Mouse (Mus musculus): ENCODE data around the gene Krtap9-5. TPM values are rescaled to one million over a fixed set of nuclear protein-coding genes. Genes with fewer than 3 reads are reported as not detected.

The Krtap9-5 gene
- polyA plus RNA-seq, 1 experiment from 2014 or later, result not detected

DNA sequence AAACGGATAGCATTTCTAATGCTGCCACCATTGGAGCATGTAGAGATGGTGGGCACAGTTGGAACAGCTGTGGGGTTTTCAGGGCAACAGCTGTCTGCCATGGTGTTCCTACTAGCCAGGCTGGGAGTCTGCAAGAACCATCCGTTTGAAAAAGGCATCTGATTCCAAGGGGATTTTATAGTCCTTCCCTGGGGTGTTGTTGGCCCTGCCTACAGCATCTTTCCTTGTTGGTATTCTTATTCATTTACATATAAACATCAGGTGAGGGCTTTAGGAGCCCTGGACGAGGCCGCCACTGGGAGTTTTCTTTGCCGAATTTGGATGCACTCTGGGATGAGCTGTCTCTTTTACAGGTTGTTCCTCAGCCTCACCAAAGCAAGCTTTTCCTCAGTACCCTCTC lies 30.7 kb downstream of the Krtap9-5 start, which contains the start of gene Krtap29-1:
TSS of gene Krtap29-1 (minus strand) at position 101 of the 400 bp plus-strand sequence.
- ATAC-seq (ENCODE audit: insufficient read depth) (no peak), DNase-seq (no peak)
- no peak within 1 kb of the TSS for H3K27ac ChIP-seq (ENCODE audit: low read depth)
- H3K27me3 ChIP-seq (ENCODE audit: insufficient read depth, low read length), result no peaks in the 10 kb centered on the region
- H3K36me3 ChIP-seq (ENCODE audit: insufficient read depth), result no peaks in the 10 kb centered on the region
- H3K4me1 ChIP-seq (ENCODE audit: insufficient read depth), result no peaks in the 10 kb centered on the region
- H3K4me3 ChIP-seq (ENCODE audit: low read depth, low read length), result no peak within 1 kb of the TSS
- TF ChIP-seq CTCF (IDR thresholded peaks at IDR 0.05; ENCODE audit: low read depth), result no peak
- H3K9me3 ChIP-seq (ENCODE audit: low read depth, low read length), result no peaks in the 10 kb centered on the region
- WGBS, result 76% methylated on average over 5 of the region's 5 CpGs
- no peak within 1 kb of the TSS for H3K4me2 ChIP-seq
- no peak within 1 kb of the TSS for H3K9ac ChIP-seq

DNA sequence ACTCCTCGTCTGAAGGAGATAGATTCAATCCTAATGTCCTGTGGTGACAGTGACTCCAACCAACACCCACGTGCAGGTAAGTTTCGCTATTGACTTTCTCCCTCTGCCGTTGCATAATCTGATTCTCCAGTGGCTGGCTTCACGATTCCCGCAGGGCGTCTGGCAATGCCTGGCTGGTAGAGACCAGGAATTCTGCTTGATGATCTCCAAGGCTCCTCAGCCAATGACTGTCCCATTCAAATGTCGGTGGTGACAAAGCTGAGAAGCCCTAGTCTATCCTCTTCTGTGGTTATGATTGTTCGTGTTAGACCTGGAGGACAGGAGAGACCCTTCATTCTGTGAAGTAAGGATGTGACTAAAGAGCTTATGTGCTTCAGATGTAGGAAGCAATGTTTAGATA lies 34.5 kb downstream of the Krtap9-5 start:
- no peak for TF ChIP-seq CTCF (IDR thresholded peaks at IDR 0.05; ENCODE audit: low read depth)
- no peak overlapping the region for H3K4me2 ChIP-seq
- no peaks in the 10 kb centered on the region for H3K36me3 ChIP-seq (ENCODE audit: insufficient read depth)
- H3K4me1 ChIP-seq (ENCODE audit: insufficient read depth), result no peaks in the 10 kb centered on the region
- WGBS, result 78% methylated on average over 9 of the region's 9 CpGs
- H3K9me3 ChIP-seq (ENCODE audit: low read depth, low read length), result no peaks in the 10 kb centered on the region
- no peak for ATAC-seq (ENCODE audit: insufficient read depth)
- H3K27me3 ChIP-seq (ENCODE audit: insufficient read depth, low read length), result no peaks in the 10 kb centered on the region
- no peak overlapping the region for H3K9ac ChIP-seq
- no peak for DNase-seq
- H3K27ac ChIP-seq (ENCODE audit: low read depth), result no peak overlapping the region
- no peak overlapping the region for H3K4me3 ChIP-seq (ENCODE audit: low read depth, low read length)

DNA sequence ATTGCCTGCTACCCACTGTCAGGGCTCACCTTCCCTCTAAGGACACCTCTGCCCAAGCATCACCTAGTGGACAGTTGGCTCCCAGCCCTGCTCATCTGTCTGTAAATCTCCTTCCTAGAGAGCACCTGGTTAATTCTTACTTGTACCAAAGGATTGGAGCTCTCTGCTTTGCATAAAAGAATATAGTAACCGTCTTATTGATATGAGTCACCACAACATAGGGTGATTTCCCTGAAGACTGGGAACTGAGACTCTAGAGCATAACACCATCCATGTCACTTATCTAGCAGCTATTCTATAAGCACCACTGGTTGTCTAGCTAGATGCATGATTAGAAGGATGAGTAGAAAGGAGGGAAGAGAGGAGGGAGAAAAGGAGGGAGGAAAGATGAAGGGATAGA lies 35.2 kb downstream of the Krtap9-5 start:
- Histone ChIP-seq H3K4me2 (no peak overlapping the region), H3K4me3 (ENCODE audit: low read depth, low read length) (no peak overlapping the region), H3K9me3 (ENCODE audit: low read depth, low read length) (no peaks in the 10 kb centered on the region), H3K4me1 (ENCODE audit: insufficient read depth) (no peaks in the 10 kb centered on the region), H3K36me3 (ENCODE audit: insufficient read depth) (no peaks in the 10 kb centered on the region), H3K9ac (no peak overlapping the region), H3K27ac (ENCODE audit: low read depth) (no peak overlapping the region), H3K27me3 (ENCODE audit: insufficient read depth, low read length) (no peaks in the 10 kb centered on the region)
- DNase-seq (no peak), ATAC-seq (ENCODE audit: insufficient read depth) (no peak)
- no peak for TF ChIP-seq CTCF (IDR thresholded peaks at IDR 0.05; ENCODE audit: low read depth)
- WGBS, result 89% methylated on average over 1 of the region's 1 CpGs

DNA sequence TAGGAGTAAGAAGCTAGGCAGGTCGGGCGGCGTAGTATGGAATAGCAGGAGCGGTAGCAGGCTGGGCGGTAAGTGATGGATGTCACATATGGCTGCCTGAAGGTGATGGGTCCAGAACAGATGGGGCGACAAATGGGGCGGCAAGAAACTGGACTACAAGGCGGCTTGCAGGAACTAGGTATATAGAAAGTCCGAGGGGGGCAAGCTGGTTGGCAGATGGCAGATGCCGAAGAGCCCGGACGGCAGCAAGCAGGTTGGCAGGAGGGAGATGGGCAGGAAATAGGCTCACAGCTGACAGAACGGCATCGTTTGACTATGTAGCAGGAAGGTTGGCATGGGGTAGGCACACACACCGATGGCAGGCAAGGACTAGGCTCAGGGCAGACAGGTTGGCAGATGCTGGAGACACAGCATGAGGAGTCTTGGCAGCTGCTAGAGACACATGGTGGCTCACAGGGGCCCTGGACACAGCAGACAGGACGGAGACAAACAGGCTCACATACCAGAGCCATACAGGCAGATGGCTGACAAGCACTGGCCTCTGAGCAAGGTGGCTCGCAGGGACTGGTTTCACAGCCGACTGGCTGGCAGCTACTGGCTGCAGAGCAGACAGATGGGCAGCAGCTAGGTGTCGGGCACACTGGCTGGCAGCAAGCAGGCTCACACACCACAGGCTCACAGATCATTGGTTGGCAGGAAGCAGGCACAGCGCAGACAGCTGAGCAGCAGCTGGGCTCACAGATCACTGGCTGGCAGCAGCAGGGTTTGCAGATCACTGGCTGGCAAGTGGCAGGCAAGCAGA lies 37.2 kb downstream of the Krtap9-5 start:
- H3K36me3 ChIP-seq (ENCODE audit: insufficient read depth), result no peaks in the 10 kb centered on the region
- H3K27me3 ChIP-seq (ENCODE audit: insufficient read depth, low read length), result no peaks in the 10 kb centered on the region
- no peaks in the 10 kb centered on the region for H3K4me1 ChIP-seq (ENCODE audit: insufficient read depth)
- 66% methylated on average over 20 of the region's 20 CpGs for WGBS
- DNase-seq (no peak), ATAC-seq (ENCODE audit: insufficient read depth) (no peak)
- no peak for TF ChIP-seq CTCF (IDR thresholded peaks at IDR 0.05; ENCODE audit: low read depth)
- H3K9me3 ChIP-seq (ENCODE audit: low read depth, low read length), result no peaks in the 10 kb centered on the region
- no peak overlapping the region for H3K4me2 ChIP-seq
- no peak overlapping the region for H3K4me3 ChIP-seq (ENCODE audit: low read depth, low read length)
- no peak overlapping the region for H3K9ac ChIP-seq
- no peak overlapping the region for H3K27ac ChIP-seq (ENCODE audit: low read depth)

DNA sequence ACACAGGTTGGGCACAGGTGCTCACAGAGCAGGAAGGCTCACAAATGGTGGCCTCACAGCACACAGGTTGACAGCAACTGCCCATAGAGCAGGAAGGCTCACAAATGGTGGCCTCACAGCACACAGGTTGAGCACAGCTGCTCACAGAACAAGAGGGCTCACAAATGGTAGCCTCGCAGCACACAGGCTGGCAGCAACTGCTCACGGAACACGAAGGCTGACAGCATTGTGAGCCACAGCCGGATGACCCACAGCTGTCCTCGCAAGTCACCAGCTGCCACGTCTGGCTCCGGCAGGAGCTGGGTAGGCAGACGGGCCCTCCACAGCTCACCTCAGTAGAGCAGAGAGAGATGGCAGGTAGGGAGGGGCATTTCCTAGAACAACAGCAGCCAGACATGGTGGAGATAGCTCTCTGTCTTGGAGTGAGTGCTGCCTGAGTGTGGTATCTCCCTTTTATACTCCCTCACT lies 37.9 kb downstream of the Krtap9-5 start, which contains the start of gene Krtap16-1:
TSS of gene Krtap16-1 (minus strand) at position 418 of the 468 bp plus-strand sequence.
- Histone ChIP-seq H3K27me3 (ENCODE audit: insufficient read depth, low read length) (no peaks in the 10 kb centered on the region), H3K9me3 (ENCODE audit: low read depth, low read length) (no peaks in the 10 kb centered on the region), H3K4me1 (ENCODE audit: insufficient read depth) (no peaks in the 10 kb centered on the region), H3K4me3 (ENCODE audit: low read depth, low read length) (no peak within 1 kb of the TSS), H3K9ac (no peak within 1 kb of the TSS), H3K36me3 (ENCODE audit: insufficient read depth) (no peaks in the 10 kb centered on the region), H3K4me2 (no peak within 1 kb of the TSS), H3K27ac (ENCODE audit: low read depth) (no peak within 1 kb of the TSS)
- DNase-seq (no peak), ATAC-seq (ENCODE audit: insufficient read depth) (no peak)
- 52% methylated on average over 8 of the region's 8 CpGs for WGBS
- no peak for TF ChIP-seq CTCF (IDR thresholded peaks at IDR 0.05; ENCODE audit: low read depth)

DNA sequence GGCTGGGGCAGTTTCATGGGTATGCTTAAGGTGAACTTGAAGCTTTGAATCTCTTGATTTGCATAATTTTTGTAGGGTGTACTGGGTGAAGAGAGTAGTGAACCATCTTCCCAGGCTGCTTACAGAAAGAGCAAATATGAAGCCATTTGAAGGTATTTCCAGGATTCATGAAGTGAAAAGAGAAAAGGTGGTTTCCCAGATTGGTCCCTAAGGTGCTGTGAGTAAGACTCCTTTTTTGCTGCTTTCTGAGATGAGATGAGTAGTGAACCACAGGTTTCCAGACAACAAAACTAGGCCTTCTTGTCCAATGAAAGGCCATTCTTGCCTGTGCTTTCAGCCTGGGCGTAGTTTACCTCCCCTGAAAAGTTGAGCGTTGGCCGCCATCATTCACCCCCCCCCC lies 40.3 kb downstream of the Krtap9-5 start:
- Histone ChIP-seq H3K4me2 (no peak overlapping the region), H3K4me1 (ENCODE audit: insufficient read depth) (no peaks in the 10 kb centered on the region), H3K9me3 (ENCODE audit: low read depth, low read length) (no peaks in the 10 kb centered on the region), H3K27me3 (ENCODE audit: insufficient read depth, low read length) (peaks cover 1% of the 10 kb centered on the region; the same call in 1 of the 2 replicates), H3K4me3 (ENCODE audit: low read depth, low read length) (no peak overlapping the region), H3K9ac (no peak overlapping the region), H3K36me3 (ENCODE audit: insufficient read depth) (no peaks in the 10 kb centered on the region), H3K27ac (ENCODE audit: low read depth) (no peak overlapping the region)
- TF ChIP-seq CTCF (IDR thresholded peaks at IDR 0.05; ENCODE audit: low read depth), result no peak
- DNase-seq (no peak), ATAC-seq (ENCODE audit: insufficient read depth) (no peak)
- 87% methylated on average over 3 of the region's 3 CpGs for WGBS

DNA sequence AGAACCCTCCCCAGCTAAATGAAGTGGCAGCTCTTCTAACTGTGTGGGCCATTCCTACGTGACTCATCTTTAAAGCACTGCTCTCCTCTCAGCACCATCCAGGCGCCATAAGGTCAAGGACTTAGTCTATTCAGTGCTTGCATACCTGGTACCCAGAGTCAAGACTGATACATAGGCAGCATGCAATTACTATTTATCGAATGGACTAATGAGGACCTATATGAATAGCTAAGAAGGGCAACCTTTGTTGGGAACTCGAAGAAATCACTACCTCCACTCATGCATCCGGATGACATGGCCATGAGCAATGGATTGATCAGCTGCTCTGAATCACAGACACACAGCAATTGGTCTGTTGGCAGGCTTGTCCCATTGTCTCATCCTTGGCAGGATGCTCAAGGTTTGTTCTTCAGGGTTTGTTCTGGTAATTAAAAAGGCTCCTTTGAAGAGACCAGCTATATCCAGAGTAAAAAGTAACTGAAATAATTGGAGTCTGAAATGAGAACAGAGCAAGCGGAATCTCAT lies 41.7 kb downstream of the Krtap9-5 start:
- ATAC-seq (ENCODE audit: insufficient read depth) (no peak), DNase-seq (no peak)
- no peaks in the 10 kb centered on the region for H3K9me3 ChIP-seq (ENCODE audit: low read depth, low read length)
- H3K36me3 ChIP-seq (ENCODE audit: insufficient read depth), result no peaks in the 10 kb centered on the region
- no peak overlapping the region for H3K4me2 ChIP-seq
- no peak overlapping the region for H3K4me3 ChIP-seq (ENCODE audit: low read depth, low read length)
- no peak overlapping the region for H3K9ac ChIP-seq
- H3K27me3 ChIP-seq (ENCODE audit: insufficient read depth, low read length), result peaks cover 8% of the 10 kb centered on the region; the same call in 1 of the 2 replicates
- WGBS, result 74% methylated on average over 6 of the region's 6 CpGs
- TF ChIP-seq CTCF (IDR thresholded peaks at IDR 0.05; ENCODE audit: low read depth), result no peak
- no peaks in the 10 kb centered on the region for H3K4me1 ChIP-seq (ENCODE audit: insufficient read depth)
- no peak overlapping the region for H3K27ac ChIP-seq (ENCODE audit: low read depth)

Data from lung, embryonic 14.5 days (tissue).